In the genomic region with DNA sequence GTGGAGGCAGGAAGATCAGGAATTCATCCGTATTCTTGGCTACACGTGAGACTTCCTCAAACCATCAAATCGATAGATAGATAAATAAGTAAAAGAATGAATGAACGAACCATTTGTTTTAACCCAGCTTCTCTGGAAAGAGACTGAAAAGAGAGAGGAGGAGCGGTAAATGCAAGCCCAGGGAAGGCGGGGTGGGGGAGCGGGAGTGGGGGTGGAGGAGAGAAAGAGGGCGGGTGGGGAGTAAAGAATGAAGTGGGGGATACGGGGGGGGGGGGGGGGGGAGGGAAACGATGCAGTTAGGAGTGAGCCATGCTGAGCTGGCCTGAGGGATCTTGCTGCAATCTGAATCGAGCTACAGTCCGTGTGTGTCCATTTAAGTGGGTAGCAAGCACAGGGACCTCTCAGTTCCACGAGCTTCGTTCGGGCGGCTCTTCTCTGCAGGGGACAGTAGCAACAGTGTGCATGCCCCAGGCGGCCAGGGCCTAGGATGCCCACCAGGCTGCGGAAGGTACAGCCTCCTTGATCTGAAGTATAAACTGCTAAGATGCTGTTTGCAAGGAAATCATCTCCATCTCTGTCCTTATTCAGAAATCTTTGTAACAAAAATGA, we compare ENCODE assay signal across 8 mouse cellular contexts. TPM values are rescaled to one million over a fixed set of nuclear protein-coding genes. Genes with fewer than 3 reads are reported as not detected.
DNase-seq lines count a peak whose midpoint lies in the region; ATAC-seq lines count a peak whose summit lies in the region.

No protein-coding gene starts in this region.

- H3K4me1 ChIP-seq in lung, embryonic 15.5 days, result 0 out of 2 replicates have a peak, but pooled peaks cover 3% of the 10 kb centered on the region
- peaks cover 22% of the 10 kb centered on the region for H3K4me1 ChIP-seq in limb, embryonic 13.5 days
- no peaks in the 10 kb centered on the region for H3K4me1 ChIP-seq in stomach, embryonic 15.5 days

- H3K9me3 ChIP-seq in lung, embryonic 15.5 days, result no peaks in the 10 kb centered on the region
- no peaks in the 10 kb centered on the region; the same call in 1 of the 2 replicates for H3K9me3 ChIP-seq in limb, embryonic 13.5 days
- H3K9me3 ChIP-seq in stomach, embryonic 15.5 days, result no peaks in the 10 kb centered on the region

- WGBS in lung, embryonic 15.5 days, result 5% methylated on average over 17 of the region's 18 CpGs
- 3% methylated on average over 17 of the region's 18 CpGs for WGBS in limb, embryonic 13.5 days
- 6% methylated on average over 16 of the region's 18 CpGs for WGBS in stomach, embryonic 15.5 days

- ATAC-seq in lung, embryonic 15.5 days (ENCODE audit: borderline replicate concordance, extremely low read depth, low FRiP score, low TSS enrichment), result no peak
- ATAC-seq in limb, embryonic 13.5 days (ENCODE audit: low FRiP score, low read depth), result peak; percentile 40; the same call in 1 of the 2 replicates
- no peak for ATAC-seq in stomach, embryonic 15.5 days (ENCODE audit: insufficient read depth, low FRiP score, low read depth)

- H3K9ac ChIP-seq in lung, embryonic 15.5 days, result no peak overlapping the region
- peak overlapping the region; percentile 46; the same call in 1 of the 2 replicates for H3K9ac ChIP-seq in limb, embryonic 13.5 days
- H3K9ac ChIP-seq in stomach, embryonic 15.5 days, result no peak overlapping the region

- no peaks in the 10 kb centered on the region for H3K27me3 ChIP-seq in lung, embryonic 15.5 days
- no peaks in the 10 kb centered on the region for H3K27me3 ChIP-seq in limb, embryonic 13.5 days
- no peaks in the 10 kb centered on the region for H3K27me3 ChIP-seq in stomach, embryonic 15.5 days (replicated peaks)

- peak overlapping the region; percentile 51 for H3K4me2 ChIP-seq in lung, embryonic 15.5 days
- peak overlapping the region; percentile 53 for H3K4me2 ChIP-seq in limb, embryonic 13.5 days (replicated peaks)
- H3K4me2 ChIP-seq in stomach, embryonic 15.5 days, result peak overlapping the region; percentile 56

- H3K36me3 ChIP-seq in lung, embryonic 15.5 days, result no peaks in the 10 kb centered on the region
- no peaks in the 10 kb centered on the region for H3K36me3 ChIP-seq in limb, embryonic 13.5 days
- H3K36me3 ChIP-seq in stomach, embryonic 15.5 days, result no peaks in the 10 kb centered on the region

- H3K27ac ChIP-seq in lung, embryonic 15.5 days, result no peak overlapping the region
- H3K27ac ChIP-seq in limb, embryonic 13.5 days, result no peak overlapping the region
- H3K27ac ChIP-seq in stomach, embryonic 15.5 days, result no peak overlapping the region

- peak; percentile 10 for DNase-seq in adrenal gland, adult 2 months
- DNase-seq in adrenal gland, adult 18-20 months (ENCODE audit: low spot score in 2 of 2), result no peak
- DNase-seq in lung, postnatal 25 days (ENCODE audit: low spot score), result no peak
- DNase-seq in ovary, postnatal 14 days (ENCODE audit: low spot score), result no peak
- DNase-seq in right cerebral cortex, adult 18-20 months, result no peak

- peak overlapping the region; percentile 19 for H3K4me3 ChIP-seq in lung, embryonic 15.5 days
- H3K4me3 ChIP-seq in limb, embryonic 13.5 days, result peak overlapping the region; percentile 11
- H3K4me3 ChIP-seq in stomach, embryonic 15.5 days (replicated peaks), result peak overlapping the region; percentile 21

RNA-seq across cellular contexts. Expression of gene Cdk15, which starts 3.3 kb away (rescaled TPM):
- not detected for total RNA-seq in adrenal gland, adult 2 months (2021)
- 0.11 TPM in 1 of 2 replicates, not detected in the other for polyA plus RNA-seq in adrenal gland, adult 2 months (2012; rRNA removed)
- under 1 TPM in 1 of 2 experiments, not detected in 1; 0.33 TPM for total RNA-seq in adrenal gland, adult 18-20 months (2021)
- 0.18 TPM in 1 of 2 replicates, not detected in the other for polyA plus RNA-seq in lung, embryonic 15.5 days (2015; fragmentation: Nextera tagmentation; extraction: Ambion mirVana)
- 0.15 and 0.43 TPM in 2 replicates for polyA plus RNA-seq in limb, embryonic 13.5 days (2015; fragmentation: Nextera tagmentation; extraction: Ambion mirVana)
- 0.18 and 0.35 TPM in 2 replicates for polyA plus RNA-seq in stomach, embryonic 15.5 days (2015; fragmentation: Nextera tagmentation; extraction: Ambion mirVana)

RNA-seq across cellular contexts. Expression of gene Als2, which starts 16.4 kb away (rescaled TPM):
- 10 to 100 TPM; 10.1 to 13.8 TPM for total RNA-seq in adrenal gland, adult 2 months (2021)
- 2.2 and 2.3 TPM in 2 replicates for polyA plus RNA-seq in adrenal gland, adult 2 months (2012; rRNA removed)
- total RNA-seq in adrenal gland, adult 18-20 months (2021), result 10 to 100 TPM in 1 of 2 experiments, 1 to 10 TPM in 1; 8.4 to 11.0 TPM
- polyA plus RNA-seq in lung, embryonic 15.5 days (2015; fragmentation: Nextera tagmentation; extraction: Ambion mirVana), result 9.8 and 10.7 TPM in 2 replicates
- polyA plus RNA-seq in limb, embryonic 13.5 days (2015; fragmentation: Nextera tagmentation; extraction: Ambion mirVana), result 8.6 and 9.1 TPM in 2 replicates
- polyA plus RNA-seq in stomach, embryonic 15.5 days (2015; fragmentation: Nextera tagmentation; extraction: Ambion mirVana), result 7.2 and 8.2 TPM in 2 replicates
